Mouse (Mus musculus) lung, postnatal 4 days (tissue): ENCODE results near the gene Fancd2os.

ENCODE experiments used
- DNase-seq, 2 experiments: peaks; one replicate each; pipeline ENCODE4 v3.0.0; 2021

Fancd2os gene

DNA sequence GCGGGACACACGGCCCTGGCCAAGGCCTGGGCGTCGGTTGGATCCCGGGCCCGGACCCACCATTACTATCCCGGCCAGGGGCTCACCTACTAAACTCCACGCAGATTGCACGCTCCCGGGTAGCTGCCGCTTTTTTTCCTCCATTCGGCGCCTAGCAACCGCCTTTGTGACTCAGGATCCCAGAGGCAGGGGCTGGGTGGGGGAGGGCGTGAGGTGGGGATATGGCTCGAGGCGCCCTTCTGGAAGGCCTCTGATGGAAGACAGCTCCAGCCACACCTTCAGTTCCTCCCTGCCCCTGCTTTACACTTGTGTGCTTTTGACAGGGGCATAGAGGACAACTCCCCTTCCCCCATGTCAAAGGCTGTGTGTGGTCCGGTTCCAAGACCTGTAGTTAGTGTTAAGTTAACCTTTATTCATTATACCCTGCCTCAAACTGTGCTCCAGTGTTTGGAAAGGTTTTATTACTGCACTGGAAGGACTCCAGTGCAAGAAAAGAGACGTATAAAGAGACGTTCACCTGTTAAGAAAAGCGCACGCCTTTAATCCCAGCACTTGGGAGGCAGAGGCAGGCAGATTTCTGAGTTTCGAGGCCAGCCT is at the start of gene Fancd2os:
Gene Fancd2os, minus strand, starts transcription at position 173 of the 597 bp plus-strand sequence.
- DNase-seq: no peak

DNA sequence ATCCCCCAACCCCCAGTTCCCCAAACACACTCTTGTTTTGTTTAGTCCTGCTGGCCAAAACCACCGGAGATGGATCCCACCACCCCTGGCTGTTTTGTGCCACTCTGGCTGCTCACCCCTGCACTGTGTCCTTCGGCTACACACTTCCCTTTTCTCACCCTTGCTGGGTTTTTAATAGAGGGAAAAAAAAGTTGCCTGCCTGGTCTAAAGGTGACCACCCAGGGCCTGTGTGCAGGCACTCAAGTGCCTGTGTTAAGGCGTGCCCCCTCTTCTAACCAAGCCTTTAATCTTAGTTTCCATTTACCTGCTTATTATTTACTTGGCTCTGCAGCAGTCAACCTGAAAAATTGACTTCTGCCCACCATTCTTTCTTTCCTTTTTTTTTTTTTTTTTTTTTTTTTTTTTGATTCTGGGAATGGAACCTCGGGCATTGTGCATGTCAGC is 49.7 kb upstream of the Fancd2os start:
- DNase-seq: no peak

DNA sequence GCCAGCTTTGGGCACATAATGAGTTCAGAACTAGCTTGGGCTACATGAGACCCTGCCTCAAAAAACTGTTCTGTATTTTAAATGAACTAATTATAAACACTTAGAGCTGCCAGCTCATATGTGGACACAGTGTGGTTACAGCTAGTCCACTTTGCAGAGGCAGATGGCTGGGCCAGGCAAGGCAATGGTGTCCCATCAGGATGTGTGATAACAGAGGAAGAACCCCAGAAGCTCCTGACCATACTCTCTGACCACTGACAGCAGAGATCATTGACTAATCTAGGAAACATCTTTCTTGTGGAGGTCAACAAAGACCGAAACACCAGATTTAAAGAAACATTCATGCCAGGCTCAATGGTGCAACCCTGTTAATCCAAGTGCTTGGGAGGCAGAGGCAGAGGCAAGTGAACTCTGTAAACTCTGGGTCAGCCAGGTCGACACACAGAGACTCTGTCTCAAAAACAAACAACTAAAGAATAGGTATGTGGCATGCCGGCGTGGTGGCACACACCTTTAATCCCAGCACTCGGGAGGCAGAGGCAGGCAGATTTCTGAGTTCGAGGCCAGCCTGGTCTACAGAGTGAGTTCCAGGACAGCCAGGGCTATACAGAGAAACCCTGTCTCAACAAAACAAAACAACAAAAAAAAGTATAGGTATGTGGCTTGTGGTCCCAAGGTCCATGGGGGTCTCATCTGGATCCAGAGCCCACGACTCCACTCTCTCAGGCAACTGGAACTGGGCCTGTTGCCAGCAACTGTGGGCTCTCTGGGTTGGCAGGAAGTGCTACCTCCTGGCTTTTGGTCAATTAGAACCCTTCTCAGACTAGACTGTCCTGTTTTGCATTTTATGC is 49.1 kb upstream of the Fancd2os start:
- no peak for DNase-seq

DNA sequence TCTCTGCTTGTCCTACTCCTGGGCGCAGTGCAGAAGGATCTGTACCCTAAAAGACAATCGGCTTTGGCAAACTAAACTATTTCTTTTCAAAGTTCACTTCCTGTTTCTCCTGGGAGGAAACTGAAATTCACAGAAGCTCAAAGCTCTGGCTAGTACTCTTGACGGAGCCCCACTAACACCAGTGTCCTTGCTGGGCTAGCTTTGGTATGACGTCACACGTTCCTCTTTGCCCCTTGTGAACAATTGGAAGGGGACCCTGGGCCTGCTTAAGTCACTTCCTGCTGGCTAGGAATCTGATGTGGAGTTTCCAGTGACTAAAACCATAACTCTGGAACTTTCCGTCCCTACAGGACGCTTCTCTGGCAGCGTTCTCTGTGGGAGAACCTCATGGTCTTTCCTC is 44.3 kb upstream of the Fancd2os start:
- DNase-seq: peak; percentile 69 to 70

DNA sequence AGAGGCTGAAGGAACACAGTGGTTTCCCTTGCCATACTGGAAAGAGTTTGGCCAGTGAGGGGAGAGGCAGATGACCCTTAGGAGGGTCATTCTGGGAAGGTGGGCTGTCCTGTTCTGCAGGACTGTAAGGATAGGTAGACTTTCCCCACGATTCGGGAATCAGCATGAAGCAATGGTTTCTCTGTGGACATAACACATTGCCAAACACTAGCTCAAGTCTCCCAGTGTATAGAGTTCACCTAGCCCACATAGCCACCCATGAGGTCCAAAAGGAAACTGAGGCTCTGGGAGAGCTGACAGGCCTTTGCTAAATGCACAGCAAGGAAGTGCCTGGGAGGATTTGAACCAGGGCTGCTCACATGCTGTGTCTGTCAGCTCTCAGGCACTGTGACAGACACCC is 43.5 kb upstream of the Fancd2os start:
- DNase-seq: no peak

DNA sequence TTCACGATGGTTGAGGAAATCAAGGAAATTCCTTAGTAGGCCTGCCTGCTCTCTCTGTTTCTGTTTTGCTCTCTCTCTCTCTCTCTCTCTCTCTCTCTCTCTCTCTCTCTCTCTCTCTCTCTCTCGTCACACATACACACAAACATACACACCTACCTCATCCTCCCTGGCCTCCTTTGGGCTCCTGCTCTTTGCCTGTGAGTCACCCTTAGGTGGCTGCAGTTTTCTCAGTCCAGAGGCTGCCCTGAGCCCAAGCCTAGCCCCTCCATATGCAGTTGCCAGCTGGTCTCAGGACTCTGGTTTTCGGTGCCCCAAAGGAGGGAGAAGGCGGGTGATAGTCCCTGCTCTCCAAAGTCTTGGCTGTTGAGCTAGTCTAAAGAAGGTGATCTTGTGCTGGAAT is 42.5 kb upstream of the Fancd2os start:
- DNase-seq: no peak

DNA sequence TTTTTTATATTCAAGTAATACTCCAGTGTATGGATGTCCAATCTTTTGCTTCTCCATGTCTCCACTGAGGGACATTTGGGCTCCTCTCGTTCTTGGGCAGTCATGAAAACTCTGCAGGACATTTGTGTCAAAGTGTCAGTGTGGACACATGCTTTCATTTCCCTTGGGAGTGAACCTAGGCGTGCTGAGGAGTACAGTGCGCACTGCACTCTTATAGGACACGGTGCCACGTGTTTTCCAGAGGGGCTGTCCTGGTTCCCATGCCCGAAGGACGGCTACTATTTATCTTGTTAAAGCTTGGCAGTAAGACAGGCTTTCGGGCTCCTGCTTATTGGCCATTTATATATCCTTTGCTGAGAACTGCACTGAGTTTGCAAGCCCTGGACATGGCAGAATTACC is 42.1 kb upstream of the Fancd2os start:
- DNase-seq: no peak

DNA sequence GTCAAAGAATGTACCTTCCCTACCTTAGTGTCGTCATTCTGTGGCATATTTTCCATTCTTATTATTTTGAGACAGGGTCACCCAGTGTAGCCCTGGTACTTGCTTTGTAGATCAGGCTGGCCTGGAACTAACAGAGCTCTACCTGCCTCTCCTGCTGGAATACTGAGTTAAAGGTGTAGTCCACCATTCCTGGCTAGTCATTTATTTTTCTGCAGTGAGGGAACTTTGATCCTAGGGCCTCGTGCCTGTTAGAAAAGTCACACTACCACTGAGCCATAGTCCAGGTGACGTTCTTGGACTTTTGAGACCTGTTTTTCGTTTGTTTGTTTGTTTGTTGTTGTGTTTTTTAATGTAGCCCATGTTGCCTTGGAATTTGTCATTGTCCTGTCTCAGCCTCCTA is 38.7 kb upstream of the Fancd2os start:
- no peak for DNase-seq

DNA sequence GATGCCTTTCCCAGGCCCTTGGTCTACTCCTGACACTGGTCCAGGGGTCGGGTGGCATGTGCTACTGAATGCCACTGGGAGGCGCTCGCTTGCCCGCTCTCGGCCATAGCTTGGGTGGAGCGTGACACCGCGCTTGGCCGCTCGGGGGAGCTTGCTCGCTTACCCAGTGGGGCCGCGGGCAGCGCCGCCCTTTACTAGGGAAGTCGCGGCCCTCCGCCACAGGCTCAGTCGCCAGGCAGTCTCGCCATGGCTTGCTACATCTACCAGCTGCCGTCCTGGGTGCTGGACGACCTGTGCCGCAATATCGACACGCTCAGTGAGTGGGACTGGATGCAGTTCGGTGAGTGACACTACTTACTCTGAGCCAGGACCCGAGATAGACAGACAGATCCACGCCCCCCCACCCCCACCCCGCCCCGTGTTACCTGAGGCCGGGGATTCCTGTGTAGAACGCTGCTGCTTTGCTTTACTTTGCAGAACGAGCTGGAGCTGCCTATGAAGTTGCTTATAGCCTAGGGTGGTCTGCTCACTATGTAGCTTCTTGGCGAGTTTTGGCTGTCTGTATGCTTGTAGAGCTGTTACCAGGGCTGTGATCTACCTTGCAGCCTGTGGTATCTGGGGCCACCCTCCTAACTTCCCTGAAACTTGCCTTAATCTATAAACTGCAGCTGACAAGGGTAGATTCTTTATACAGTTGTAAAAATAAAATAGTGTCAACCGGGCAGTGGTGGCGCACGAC is 38.0 kb upstream of the Fancd2os start, which contains the start of gene Irak2:
Gene Irak2, plus strand, starts transcription at position 166 of the 739 bp plus-strand sequence.
- DNase-seq: peak; percentile 96 to 98

DNA sequence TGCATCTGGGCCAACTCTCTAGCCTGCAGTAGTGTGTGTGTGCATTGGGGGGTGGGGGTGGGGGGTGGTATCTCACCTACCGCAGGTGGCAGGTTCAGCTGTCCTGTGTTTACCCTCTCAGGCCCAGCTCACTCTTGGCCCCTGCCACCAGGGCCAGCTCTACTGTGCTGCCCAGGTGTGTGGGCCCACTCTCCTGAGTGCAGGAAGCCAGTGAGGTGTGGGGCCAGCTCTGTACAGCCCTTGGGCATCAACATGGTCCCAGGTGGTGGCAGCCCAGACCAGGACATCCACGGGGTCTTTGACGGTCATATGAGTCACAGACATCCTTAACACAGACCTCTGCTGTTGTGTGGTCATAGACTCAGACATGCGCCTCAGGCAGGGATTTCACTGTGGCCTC is 32.3 kb upstream of the Fancd2os start:
- DNase-seq: no peak

DNA sequence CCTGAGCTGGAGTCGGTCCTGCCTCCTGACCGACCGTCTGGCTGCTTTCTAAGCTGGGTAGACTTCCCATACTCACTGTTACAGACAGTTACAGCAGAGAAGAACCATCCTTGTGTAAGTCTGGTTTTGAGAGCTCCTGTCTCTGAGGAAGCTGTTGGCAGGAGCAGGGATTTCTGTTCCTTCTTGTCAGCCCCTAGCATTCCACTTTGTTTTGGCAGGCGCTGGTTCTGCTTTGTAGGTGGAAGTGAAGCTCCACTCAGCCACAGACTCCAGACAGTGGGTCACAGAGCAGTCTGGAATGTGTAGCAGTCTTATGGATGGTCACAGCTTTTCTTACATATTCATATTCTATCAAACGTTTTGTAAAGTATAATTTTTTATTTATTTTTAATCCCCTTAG is 29.8 kb upstream of the Fancd2os start:
- DNase-seq: no peak

DNA sequence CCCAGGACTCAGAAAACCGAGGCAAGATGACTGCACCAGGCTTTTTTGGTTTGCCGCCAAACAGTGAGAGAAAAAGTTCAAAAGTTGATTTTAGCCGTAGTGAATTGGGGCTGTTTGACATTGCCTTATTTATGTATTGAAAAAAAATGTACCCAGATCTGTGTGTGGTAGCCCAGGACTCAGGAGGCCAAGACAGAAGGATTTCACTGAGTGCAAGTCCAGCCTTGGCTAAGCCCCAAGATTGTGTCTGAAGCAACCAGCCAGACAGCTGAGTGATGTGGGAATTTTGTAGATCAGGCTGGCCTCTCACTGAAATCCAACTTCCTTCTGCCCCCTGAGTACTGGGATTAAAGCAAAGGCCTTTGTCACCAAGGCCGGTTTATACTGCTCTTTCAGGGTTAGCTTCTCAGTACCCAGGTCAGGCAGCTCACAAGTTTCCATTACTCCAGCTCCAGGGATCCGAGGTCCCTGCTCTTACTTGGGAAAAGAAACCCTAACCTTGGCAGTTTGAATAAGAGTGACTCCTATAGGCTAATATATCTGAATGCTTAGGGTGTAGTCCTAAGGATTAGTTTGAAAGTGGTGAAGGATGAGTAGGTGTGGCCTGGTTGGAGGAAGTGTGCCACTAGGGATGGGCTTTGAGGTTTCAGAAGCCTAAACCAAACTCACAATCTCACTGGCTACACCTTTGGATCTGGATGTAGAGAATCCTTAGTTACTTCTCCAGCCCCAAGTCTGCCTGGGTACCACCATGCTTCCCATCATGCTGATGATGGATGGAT is 24.7 kb upstream of the Fancd2os start:
- no peak for DNase-seq

DNA sequence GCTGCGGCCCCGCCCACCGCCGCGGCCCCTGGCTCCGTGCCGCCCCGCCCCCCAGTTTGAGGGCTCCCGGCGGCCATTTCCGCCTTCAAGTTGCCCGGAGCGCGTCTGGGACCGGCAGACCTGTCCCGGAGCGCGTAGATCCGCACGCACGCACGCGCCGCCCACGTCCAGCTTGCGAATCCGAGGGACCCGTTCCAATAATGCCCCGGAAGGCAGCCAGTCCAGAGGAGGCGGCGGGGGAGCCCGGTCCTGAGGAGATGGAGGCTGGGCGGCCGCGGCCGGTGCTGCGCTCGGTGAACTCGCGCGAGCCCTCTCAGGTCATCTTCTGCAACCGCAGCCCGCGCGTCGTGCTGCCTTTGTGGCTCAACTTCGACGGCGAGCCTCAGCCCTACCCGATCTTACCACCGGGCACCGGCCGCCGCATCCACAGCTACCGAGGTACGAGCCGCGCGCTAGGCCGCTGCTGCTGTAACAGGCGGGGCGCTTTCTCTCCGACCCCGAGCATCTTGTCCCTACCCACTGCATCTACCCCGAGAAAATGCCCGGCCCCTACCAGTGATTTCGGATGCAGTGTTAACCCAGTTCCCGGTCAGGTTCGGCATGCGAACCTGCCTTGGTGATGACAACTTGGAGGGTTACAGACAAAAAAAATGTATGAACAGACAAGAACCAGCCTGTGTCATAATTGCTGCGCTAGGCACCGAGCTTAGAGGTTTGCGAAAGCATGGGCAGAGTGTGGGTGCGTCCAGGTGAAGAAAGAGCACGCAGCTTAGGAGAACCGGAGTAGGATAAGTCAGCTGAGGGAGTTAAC is 23.6 kb upstream of the Fancd2os start, which contains the start of gene Vhl:
Gene Vhl, plus strand, starts transcription at position 19 of the 811 bp plus-strand sequence.
- peak; percentile 89 to 94 for DNase-seq

DNA sequence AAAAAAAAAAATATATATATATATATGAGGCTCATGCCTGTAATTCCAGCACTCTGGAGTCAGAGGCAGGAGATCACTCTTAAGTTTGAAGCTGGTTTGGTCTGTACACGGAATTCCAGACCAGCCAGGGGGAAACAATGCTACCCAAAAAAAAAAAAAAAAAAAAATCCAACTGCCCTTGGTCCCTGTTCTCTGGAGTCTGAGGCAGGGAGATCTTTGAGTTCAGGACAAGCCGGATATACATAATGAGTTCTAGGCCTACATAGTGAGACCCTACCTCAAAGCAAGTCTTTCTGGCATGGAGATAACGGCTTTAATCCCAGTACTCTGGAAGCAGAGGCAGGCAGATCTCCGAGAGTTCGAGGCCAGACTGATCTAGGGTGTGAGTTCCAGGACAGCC is 22.9 kb upstream of the Fancd2os start:
- no peak for DNase-seq

DNA sequence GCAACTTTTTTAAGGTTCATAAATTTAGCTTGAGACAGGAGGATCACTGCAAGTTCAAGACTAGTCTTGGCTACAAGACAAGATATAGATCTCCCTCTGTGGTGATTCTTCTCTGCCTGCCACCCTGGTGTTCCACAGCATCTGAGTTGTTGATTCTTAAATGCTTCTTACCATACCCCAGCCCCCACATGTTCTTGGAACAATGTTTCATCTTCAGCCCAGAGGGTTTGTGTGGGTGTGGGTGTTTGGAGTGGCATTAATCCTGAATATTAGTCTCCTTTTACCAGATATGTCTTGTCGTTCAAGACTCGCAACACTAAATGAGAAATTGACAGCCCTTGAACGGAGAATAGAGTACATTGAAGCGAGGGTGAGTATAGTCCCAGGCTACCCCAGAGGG is 15.0 kb upstream of the Fancd2os start:
- no peak for DNase-seq

DNA sequence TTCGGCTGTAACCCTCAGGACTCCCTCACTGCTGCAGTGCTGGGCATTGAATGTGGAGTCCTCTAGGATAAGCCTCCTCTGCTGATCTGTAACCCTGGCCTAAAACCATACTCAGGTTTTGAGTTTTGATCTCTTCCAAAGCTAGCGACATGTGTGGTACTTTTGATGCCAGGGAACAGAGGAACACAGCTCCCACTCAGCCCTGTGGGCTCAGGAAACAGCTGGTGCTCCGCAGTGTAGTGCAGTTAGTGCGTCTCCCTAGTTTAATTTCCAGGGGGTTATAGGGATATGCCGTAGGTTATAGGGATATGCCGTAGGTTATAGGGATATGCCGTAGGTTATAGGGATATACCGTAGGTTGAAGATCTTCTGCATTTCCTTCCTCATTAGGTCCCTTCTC is 14.5 kb upstream of the Fancd2os start:
- DNase-seq: no peak

DNA sequence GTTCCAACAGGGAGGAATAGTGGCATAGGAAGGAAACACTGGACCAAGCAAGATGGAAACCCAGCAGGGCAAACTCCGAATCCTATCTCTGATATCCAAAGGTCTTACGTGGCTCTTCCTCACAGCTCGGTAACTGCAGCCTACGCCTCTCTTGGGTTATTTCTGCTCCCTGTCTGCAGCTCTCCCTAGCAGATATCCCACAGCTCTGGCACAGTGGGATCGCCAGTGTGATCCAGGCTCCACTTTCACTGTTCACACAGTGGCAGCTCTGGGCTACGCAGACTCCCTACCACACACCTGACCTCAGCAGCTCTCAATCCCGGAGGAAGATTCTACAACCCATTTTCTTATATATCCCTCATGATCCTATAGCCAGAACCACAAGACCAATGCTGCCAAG is 13.6 kb upstream of the Fancd2os start:
- DNase-seq: no peak

DNA sequence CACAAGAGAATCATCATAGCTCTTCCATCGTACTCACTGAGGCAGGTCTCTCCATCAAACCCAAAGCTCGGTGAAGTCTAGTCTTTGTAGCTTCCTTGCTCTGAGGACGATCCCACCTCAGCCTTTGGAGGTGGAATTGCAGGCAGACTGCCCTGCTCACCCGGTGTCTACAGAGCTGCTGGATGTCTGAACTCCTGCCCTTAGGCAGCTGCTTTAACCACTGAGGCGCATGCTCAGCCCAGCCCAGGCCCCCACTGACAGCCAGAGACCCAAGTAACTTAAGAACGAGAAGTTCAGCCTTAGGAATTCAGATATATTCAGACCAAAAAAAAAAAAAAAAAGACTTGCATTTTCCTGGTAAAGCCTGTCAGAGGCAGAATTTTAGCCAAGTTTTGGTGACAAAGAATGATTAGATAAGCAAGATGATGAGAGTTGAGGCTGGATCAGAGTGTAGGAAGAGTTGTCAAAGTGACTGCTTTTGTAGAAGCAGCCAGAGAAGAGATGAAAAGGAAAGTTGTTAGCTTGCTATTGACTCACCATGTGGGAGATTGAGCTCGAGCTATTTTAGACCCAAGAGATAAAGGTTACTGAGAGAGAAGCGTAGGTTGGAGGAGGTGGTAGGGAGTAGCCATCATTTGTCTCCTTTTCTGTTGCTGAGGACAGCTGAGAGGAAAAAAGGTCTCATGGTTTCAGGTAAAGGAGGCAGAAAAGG is 11.9 kb upstream of the Fancd2os start:
- no peak for DNase-seq

DNA sequence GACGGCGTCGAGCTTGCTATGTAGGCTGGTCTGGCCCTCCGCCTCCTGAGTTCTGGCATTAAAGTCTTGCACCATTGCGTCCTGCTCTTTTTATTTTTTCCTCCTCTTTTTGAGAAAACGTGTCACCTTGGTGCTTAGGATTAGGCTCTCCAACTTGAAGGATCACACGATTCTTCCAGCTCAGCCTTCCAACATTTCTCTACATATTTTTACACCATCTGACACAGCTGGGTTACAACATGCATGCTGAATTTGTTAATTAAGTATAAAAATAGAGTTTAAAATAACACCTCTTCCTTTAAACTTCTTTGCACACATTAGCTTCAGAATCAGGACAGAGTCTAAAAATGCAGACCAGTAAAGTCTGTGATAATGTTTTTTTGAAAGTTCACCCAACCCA is 8.8 kb upstream of the Fancd2os start:
- no peak for DNase-seq

DNA sequence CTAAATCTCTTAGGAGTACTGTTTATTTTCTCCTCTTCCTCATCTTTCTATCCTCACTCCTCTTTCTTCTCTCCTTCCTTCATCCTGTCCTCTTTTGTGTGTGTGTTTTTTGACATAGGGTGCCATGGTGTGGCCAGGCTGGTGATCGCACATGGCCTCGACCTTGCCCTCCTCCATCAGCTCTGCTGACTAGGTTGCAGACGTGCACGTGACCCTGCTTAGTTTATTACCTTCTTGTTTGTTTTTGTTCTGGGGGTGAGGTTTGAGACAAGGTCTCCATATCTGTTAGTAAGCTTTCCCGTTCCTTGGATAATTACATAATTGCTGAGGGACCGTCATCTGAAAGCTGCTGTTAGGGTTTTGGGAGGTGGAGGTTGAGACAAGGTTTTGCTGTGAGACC is 8.4 kb upstream of the Fancd2os start:
- DNase-seq: no peak

DNA sequence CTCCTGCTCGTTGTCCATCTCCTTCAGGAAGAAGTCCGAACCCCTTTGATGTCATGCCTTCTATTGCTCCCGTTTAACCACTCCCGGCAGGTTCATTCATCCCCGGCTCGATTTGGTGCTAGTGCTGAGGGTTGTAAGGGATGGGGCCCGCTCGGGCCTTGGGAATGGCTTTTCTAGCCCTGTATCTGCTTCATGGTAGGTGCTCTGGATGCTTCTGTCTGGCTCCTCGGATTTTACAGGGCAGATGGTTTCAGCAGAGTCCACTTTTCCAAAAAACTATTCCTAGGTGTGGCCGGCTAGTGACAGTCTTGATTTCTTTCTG is 4.7 kb upstream of the Fancd2os start:
- no peak for DNase-seq
